Mouse (Mus musculus): ENCODE measurements around the gene Ifitm5.

The Ifitm5 gene

DNA sequence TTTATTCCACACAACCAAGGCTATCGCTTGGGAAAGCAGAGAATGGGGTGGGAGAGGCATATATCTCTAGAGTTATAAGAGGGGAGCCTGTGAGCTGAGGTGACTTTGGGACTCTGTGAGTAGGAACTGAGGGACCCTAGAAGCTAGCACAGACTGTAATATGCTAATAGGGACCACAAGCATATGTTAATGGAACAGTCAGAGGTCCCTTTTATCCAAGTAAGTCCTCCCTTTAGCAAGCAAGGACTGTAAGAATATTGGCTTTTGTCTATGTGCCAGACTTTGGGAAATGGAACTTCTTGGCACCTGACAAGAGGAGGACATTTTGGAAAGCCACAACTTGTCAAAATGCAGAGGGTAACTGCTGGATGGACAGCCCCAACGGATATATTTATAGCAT, 11.2 kb downstream of the Ifitm5 start:
- DNase-seq, result no peak

- no peak for DNase-seq
Measured at GRCm38 (mm10) chr7:140938436-140938835, 11.7 kb downstream of the Ifitm5 start.

DNA sequence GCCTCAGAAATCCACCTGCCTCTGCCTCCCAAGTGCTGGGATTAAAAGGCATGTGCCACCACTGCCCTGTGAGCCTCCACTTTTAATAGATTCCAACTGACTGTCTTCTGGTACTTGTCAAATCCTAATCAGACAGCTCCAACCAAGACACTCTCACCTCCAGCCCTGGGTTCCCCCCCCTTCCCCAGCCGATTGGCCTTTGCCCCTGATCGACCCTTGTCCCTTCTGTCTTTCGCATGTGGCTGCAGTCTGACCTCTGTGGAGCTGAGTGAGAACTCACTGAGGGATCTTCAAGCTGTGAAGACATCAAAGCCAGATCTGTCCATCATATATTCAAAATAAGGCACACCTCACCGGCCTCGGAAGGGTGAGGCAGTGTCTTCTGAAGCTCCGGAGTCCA, 22.9 kb downstream of the Ifitm5 start:
- DNase-seq, result no peak

GRCm38 (mm10) chr7:140923070-140923775, 26.9 kb downstream of the Ifitm5 start:
- no peak for DNase-seq

DNA sequence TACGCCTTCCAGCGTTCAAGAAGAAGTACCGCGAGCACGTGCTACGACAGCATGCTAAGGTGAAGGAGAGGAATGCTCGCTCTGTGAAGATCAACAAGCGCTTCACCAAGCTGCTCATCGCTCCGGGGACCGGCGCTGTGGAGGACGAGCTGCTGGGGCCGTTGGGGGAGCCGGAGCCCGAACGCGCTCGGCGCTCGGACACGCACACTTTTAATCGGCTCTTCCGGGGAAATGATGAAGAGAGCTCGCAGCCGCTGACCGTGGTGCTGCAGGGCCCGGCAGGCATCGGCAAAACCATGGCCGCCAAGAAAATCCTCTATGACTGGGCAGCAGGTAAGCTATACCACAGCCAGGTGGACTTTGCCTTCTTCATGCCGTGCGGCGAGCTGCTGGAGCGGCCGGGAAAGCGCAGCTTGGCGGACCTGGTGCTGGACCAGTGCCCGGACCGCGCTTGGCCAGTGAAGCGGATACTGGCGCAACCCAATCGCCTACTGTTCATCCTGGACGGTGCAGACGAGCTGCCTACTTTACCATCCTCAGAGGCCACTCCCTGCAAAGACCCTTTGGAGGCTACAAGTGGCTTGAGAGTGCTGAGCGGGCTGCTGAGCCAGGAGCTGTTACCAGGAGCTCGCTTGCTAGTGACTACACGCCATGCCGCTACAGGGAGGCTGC, 27.6 kb downstream of the Ifitm5 start:
- peak; percentile 91 for DNase-seq

- DNase-seq, result no peak
Measured at GRCm38 (mm10) chr7:140921225-140921975, 28.7 kb downstream of the Ifitm5 start.

DNA sequence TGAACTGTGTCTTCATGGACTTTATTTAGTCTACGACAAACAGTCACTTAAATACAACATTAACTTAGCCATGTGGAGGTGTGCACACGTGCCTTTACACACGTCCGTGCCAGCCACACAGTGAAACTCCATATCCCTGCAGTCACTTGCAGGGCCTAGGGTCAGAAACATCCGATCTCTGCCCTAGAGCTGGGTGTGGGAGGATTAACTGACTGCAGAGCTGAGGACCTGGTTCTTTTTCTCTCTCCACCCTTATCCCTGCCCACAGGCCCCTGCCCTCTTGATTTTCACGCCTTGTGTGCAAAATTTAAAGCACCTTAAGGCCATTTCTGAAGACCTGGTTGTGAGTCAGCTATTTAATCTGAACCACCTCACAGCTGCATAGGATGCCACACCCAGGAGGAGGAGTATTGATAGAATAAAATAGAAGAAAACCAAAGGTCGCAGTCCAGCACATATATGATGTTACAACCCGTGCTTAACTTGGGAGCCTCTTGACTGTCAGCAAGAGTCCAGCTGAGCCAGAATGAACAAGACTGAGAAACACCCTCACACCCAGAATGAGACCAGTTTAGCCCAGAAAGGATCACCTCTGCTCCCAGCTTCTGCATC, 29.6 kb downstream of the Ifitm5 start, which contains the start of gene Nlrp6:
Gene Nlrp6, plus strand, starts transcription at position 485 of the 612 bp plus-strand sequence.
- no peak for DNase-seq

DNA sequence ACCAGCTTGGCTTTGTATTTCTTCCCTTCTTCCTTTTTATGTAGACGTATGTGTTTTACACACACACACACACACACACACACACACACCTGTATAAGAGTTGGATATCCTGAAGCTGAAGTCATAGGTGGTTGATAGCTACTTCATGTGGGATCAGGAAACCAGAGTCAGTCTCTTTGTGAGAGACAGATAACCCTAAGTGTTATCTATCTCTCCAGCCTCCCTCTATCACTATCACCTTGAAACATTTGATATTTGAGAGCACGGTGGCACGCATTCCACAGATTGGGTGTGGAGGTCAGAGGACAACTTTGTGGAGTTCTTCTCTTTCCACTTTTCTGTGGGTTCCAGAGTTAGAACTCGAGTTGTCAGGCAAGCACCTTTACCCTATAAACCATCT, 30.2 kb downstream of the Ifitm5 start:
- no peak for DNase-seq

DNA sequence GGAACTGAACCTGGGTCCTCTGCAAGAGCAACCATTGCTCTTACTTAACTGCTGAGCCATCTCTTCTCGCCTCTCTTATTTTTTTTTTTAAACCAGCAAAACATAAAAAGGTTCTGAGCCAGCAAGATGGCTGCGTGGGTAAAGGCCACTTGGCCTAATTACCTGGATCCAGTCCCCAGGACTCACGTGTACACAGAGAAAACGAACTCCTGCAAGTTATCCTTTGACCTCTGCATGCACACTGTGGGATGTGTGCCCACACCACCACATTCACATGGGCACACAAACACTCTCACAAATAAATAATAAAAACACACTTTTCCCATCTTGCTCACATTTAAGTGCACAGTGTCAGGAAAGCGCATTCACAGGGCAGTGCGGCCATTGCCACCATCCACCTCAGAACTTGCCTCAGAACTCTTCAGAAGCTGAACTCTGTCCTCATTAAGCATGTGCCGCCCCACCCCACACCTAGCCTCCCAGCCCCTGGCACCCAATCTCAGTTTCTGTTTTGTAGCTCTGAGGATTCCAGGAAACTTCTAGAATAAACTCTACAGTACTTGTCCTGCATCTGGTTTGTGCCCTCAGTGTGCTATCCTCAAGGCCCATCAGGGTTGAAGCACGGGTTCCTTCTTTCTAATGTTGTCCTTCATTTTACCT, 35.9 kb downstream of the Ifitm5 start:
- DNase-seq, result peak; percentile 42

DNA sequence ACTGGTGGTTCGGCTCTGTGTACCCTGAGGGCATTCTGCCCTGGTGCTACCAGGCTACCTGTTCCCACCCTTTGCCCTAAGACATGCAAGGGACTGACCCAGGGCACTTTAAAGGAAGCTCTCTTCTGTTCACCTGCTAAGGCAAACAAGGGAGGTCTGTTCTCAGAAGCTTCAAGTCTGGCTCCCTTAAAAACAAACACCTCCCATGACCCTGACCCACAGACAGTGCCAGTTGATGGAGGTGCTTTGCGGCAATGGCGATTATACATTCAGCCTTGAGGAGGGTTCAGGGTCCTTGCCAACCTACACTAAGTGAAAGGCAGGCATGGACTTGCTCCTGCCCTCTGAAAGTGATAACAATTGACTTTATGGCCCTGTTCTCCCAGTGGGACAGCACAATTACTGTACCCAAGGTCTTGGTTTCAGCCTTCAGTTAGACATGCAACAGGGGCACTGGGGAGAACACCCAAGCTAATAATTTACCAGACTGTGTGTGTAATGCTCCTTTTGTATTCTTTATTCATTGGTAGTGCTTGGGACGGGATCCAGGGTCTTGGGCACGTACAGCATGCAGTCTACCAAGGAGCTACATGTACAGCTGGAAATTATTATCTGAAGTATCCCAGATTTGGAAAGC, 37.1 kb downstream of the Ifitm5 start:
- DNase-seq, result peak; percentile 47

DNA sequence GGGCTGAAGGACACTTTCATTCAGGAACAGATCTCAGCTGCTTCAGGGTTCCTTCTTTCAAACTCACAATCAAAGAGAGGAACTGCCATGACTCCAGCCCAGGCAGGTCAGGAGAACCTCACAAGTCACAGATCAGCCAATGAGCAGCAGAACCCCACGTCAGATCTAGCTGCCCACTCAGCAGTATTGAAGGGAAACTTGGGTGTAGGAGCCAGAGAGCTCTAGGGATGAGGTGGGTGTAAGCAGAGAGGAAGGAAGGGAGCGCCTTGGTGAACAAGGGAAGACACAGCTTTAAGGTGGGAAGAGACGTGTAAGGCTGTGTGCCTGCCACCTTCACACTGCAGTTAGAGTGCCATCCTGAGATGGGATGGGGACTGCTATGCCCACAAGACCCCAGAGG, 37.8 kb downstream of the Ifitm5 start:
- no peak for DNase-seq

DNA sequence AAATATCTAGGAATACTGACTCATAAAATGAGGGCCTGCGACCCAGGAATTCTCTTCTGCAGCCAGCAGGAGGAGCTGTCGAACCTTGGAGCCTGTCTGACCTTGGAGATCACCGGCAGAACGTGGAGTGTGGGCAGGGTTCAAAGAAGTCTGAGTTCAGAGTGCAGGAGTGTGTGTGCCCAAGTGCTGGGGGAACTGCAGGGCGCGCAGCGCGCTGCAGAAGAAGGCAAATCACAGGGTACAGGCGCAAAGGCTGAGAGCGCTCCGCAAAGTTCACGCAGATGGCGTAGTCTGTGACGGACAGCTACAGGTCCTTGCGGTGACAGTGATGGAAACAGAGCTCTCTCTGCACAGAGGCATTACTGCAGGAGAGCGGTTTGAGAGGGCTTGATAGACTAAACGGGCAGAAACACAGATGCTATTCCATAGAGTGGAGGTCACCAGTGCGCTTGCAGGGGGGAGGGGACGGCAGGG, 41.4 kb downstream of the Ifitm5 start:
- peak; percentile 89 for DNase-seq

DNA sequence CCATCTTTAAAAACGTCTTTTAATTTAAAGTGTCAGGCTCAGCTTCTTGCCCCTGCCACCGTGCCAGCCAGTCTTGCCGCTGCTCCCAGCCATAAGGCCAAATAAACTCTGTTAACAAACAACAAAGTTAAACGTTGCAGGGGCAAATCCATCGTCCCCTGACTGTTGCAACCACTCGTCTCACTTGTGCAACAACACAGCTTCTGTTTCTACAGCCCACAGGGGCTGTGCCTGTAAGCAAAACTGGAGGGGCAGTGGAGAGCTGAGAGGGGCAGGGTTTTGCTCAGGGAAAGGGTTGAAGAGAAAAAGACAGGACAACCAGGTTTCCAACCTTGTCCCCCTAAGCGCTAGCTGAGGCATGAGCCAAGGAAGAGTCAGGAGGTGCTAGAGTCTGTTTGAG, 41.9 kb downstream of the Ifitm5 start:
- no peak for DNase-seq

- no peak for DNase-seq
Measured at GRCm38 (mm10) chr7:140907697-140908096, 42.4 kb downstream of the Ifitm5 start.

DNA sequence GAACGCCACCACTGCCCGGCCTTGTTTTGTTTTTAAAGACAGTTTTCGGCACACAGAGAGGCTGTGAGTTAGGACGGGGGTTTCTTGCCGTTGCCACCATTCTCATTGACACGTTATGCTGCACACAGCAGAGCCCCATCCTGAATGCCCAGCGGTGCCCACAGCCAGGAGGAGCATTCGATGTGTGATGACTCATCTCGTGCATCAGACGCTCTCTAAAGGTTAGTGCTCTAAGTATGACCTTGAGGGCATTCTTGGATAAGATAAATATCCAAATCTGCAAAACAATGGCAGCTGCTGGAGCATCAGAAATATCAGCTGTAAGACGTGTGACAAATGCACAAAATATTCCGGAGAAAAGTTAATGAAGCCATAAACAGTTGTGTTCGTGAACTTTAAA, 43.0 kb downstream of the Ifitm5 start:
- DNase-seq, result no peak

DNA sequence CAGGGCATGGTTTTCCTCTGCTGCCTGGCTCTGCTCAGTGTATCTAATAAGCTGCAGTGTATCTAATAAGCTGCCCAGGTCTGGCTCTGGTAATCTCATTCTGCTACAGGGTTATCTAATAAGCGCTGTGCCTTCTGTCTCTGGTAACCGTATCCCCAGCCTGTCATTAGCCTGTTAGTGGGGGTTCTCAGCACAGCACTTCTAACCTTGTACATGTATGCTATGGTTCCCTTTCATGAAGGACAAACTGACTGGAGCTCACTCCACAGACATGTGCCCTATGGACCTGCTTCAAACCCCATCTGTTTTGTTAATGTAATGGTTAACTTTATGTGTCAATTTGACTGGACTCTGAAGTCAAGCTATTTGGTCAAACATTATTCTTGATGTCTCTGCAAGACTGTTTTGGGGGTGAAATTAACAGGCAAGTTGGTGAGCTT, 44.4 kb downstream of the Ifitm5 start:
- peak; percentile 50 for DNase-seq

DNA sequence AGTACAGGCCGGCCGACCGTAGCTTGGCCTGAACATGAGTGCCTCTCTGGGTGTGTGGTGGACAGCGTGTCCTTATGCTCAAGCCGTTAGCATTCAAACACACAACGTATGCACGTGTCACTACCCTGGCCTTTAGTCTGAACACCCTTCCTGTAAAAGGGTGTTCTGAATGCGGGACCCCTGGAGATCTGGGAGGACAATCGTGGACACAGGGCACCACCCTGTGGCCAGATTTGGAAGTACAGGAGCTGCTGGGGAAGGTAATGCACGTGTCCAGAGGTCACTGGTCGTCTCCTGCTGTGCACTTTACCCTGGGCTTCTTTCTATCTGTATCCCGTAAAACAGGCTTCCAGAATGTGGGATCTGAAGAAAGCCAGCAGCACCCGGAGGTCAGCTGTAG, 46.9 kb downstream of the Ifitm5 start:
- DNase-seq, result peak; percentile 86

DNA sequence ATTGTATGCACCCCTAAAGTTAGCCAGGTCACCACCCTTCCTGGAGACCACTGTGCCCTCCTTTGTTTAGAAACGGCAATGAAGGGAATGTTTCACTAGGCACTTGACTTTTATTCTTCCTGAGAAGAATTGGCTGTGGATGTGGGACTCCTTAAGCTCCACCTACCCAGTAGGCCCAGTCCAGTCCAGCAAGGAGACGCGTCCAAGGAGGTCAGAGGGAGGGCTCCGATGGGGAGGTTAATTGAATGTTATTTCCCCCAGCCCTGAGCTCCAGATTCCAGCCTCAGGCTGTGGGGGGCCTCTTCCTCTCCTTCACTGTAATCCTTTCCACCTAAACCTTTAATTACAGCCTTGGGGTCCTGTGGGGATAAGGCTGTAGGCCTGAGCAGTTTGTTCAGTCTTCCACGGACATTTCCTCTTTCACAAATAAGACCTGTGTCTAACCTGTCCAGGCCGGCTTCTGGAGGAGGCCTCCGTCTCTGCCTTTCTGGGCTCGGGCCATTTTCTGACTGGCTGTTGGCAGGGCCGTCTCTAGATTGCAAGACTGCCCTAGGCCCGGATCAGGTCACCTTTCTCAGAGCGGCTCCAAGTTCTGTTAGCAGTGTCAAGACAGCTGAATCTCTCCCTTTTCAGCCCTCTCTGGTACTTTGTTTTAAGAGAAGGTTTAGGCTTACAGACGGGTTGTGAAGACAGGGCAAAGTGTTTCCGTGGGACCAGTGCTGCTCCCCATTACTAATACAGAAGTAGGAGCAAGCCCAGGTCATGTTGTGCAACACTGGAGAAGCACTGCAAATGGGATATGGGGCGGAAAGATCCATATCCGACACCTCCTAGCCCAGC, 47.8 kb downstream of the Ifitm5 start:
- no peak for DNase-seq

DNA sequence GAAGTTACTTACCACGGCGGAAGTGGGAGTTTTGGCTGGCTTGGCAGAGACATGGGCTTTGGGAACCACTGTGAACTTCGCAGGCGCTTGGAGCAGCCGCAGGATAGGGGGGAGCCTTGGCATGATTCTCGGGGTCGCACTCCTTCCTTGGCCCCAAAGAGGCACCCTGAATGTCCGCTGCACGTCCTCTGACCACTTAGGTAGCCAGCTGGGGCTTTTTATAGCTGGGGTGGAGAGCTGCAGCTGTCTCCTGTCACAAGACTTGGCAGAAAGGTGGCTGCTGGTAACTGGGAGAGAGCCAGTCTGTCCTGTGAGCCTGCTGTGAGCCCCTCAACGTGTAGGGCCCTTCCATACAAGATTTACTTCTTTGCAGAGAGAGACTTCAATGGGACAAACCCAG, 49.9 kb downstream of the Ifitm5 start, which contains the start of gene Cox8b:
Gene Cox8b, minus strand, starts transcription at position 227 of the 400 bp plus-strand sequence.
- no peak for DNase-seq

DNA sequence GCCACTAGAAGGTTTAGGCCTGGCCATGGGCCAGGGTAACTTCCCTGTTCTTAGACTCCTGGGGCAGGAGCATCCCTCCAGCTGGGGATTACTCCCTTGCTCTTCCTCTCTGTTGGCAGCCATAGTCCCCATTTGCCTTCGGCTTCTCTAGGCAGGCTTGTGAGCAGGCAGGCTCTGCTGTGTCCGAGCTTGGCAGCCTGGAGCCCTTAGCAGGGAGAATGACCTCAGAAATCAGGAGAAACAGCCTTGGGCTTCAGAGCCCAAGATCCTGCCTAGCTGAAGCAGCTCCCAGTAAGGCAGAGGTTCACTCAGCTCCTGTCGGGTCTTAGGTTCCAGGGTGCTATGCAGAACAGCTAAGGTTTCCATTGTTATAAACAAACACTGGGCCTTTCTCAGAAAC, 51.0 kb downstream of the Ifitm5 start:
- no peak for DNase-seq

Measured in kidney, postnatal 14 days (tissue).